Mouse (Mus musculus): Measurements from ENCODE around the gene Gabpb1. TPM values are rescaled to one million over a fixed set of nuclear protein-coding genes. Genes with fewer than 3 reads are reported as not detected.

Gabpb1 gene
- polyA plus RNA-seq, 2 experiments: 9.4 to 23.1 TPM

- H3K4me2 ChIP-seq (ENCODE audit: low read depth): peak overlapping the region; percentile 31
- no peak overlapping the region for H3K9ac ChIP-seq (replicated peaks)
- ATAC-seq (ENCODE audit: insufficient read depth) (no peak), DNase-seq (ENCODE audit: low read depth in 3 of 3, low spot score in 3 of 3) (no peak)
- TF ChIP-seq EP300 (IDR thresholded peaks at IDR 0.05; ENCODE audit: low read depth) (no peak), CTCF (IDR thresholded peaks at IDR 0.05; ENCODE audit: low read depth) (no peak)
- no peaks in the 10 kb centered on the region for H3K27me3 ChIP-seq (ENCODE audit: control insufficient read depth, insufficient read depth, low read length)
- H3K27ac ChIP-seq: no peak overlapping the region
- 61% methylated on average over 20 of the region's 20 CpGs for WGBS (ENCODE audit: insufficient replicate concordance)
- H3K9me3 ChIP-seq (ENCODE audit: control insufficient read depth, low read length): no peaks in the 10 kb centered on the region
- H3K4me1 ChIP-seq (replicated peaks; ENCODE audit: control insufficient read depth in 2 of 2, insufficient read depth in 2 of 2, low read length in 1 of 2): peaks cover 0 to 5% of the 10 kb centered on the region in 2 experiments; a peak in 2 of 4 replicates
- H3K4me3 ChIP-seq (ENCODE audit: insufficient read depth in 1 of 2, low read depth in 2 of 2, low read length in 2 of 2): no peak overlapping the region
- no peaks in the 10 kb centered on the region for H3K36me3 ChIP-seq (replicated peaks; ENCODE audit: control insufficient read depth, insufficient read depth, low read depth)
Measured at GRCm38 (mm10) chr2:126597279-126598241, 78.6 kb downstream of the Gabpb1 start.

DNA sequence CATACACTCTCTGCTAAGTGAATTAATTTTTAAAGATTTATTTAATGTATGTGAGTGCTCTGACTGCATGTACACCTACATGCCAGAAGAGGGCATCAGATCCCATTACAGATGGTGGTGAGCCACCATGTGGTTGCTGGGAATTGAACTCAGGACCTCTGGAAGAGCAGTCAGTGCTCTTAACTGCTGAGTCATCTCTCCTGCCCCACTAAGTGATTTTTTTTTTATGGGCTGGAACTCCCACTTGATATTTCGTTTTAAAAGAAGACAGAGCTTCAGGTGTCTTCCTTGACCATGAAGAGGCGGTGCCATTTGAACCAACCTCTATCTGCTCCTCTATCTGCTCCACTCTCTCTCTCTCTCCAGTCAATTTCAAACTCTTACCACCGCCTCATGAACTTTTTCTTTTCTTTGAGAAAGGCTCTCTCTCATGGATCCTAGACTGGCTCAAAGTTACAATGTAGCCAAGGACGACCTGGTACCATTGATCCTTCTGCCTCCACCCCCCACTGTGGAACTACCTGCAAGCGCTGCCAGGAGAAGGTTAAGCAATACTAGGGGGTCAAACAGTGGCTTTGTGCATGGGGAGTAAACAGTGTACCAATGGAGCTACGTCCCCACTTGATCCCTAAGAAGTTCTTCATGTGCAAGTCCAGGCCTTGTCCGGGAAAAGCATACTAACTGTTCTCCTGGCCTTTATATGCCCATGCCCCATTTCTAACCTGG lies 79.6 kb downstream of the Gabpb1 start:
- Histone ChIP-seq H3K27ac (no peak overlapping the region), H3K9ac (replicated peaks) (no peak overlapping the region), H3K4me2 (ENCODE audit: low read depth) (no peak overlapping the region), H3K36me3 (replicated peaks; ENCODE audit: control insufficient read depth, insufficient read depth, low read depth) (no peaks in the 10 kb centered on the region), H3K27me3 (ENCODE audit: control insufficient read depth, insufficient read depth, low read length) (no peaks in the 10 kb centered on the region), H3K4me1 (replicated peaks; ENCODE audit: control insufficient read depth in 2 of 2, insufficient read depth in 2 of 2, low read length in 1 of 2) (peaks cover 0 to 5% of the 10 kb centered on the region in 2 experiments; a peak in 2 of 4 replicates), H3K4me3 (ENCODE audit: insufficient read depth in 1 of 2, low read depth in 2 of 2, low read length in 2 of 2) (no peak overlapping the region), H3K9me3 (ENCODE audit: control insufficient read depth, low read length) (no peaks in the 10 kb centered on the region)
- DNase-seq (ENCODE audit: low read depth in 3 of 3, low spot score in 3 of 3) (no peak), ATAC-seq (ENCODE audit: insufficient read depth) (no peak)
- TF ChIP-seq CTCF (IDR thresholded peaks at IDR 0.05; ENCODE audit: low read depth) (peak; percentile 26; the same call in 1 of the 2 replicates), EP300 (IDR thresholded peaks at IDR 0.05; ENCODE audit: low read depth) (no peak)
- WGBS (ENCODE audit: insufficient replicate concordance): 71% methylated on average over 7 of the region's 7 CpGs

DNA sequence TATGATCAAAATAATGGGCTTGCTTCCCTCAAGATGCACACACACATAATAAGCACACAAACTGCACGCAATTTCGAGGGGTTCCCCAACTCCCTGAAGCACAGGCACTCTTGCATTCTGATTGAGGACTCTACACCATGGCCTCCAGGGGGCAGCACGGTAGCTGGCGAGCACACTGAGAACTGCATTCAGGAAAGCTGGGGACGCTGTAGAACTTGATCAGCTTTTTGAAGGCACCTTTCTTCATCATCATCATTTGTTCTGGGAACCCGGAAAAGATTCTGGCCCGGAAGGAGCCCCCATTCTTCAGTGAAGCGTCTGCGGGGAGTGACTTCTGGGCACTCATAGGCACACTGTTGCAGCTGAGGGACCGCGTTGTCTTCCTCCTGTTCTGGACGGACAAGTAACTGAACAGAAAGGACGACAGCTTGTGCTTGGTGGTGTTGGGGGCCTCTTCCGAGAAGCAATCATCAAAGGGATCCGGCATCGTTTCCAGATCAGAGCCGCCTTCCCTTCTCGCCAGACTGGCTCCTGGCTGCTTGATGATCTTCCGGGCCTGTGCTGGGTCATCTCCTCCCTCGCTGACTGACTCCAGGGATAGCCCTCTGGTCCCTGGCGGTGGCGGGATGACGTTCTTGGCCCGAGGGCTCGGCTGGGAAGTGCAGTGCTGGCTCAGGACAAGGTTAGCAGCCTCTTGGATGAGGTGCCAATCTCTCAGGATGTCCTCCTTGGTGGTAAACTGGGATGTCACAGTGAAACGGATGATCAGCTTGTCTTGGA lies 82.1 kb downstream of the Gabpb1 start:
- DNase-seq (ENCODE audit: low read depth in 3 of 3, low spot score in 3 of 3): peak; percentile 32 to 37 (median 36)
- WGBS (ENCODE audit: insufficient replicate concordance): 26% methylated on average over 26 of the region's 26 CpGs
- H3K27ac ChIP-seq: no peak overlapping the region
- peak overlapping the region; percentile 3 to 22; a peak in 1 of 4 replicates for H3K4me3 ChIP-seq (ENCODE audit: insufficient read depth in 1 of 2, low read depth in 2 of 2, low read length in 2 of 2)
- peak; percentile 36; the same call in 1 of the 2 replicates for ATAC-seq (ENCODE audit: insufficient read depth)
- no peak overlapping the region for H3K9ac ChIP-seq (replicated peaks)
- H3K4me1 ChIP-seq (replicated peaks; ENCODE audit: control insufficient read depth in 2 of 2, insufficient read depth in 2 of 2, low read length in 1 of 2): peaks cover 0 to 5% of the 10 kb centered on the region in 2 experiments; a peak in 2 of 4 replicates
- H3K27me3 ChIP-seq (ENCODE audit: control insufficient read depth, insufficient read depth, low read length): no peaks in the 10 kb centered on the region
- peak overlapping the region; percentile 57 for H3K4me2 ChIP-seq (ENCODE audit: low read depth)
- TF ChIP-seq EP300 (IDR thresholded peaks at IDR 0.05; ENCODE audit: low read depth): no peak
- peak; percentile 93 for TF ChIP-seq CTCF (IDR thresholded peaks at IDR 0.05; ENCODE audit: low read depth)
- H3K9me3 ChIP-seq (ENCODE audit: control insufficient read depth, low read length): no peaks in the 10 kb centered on the region
- no peaks in the 10 kb centered on the region for H3K36me3 ChIP-seq (replicated peaks; ENCODE audit: control insufficient read depth, insufficient read depth, low read depth)

DNA sequence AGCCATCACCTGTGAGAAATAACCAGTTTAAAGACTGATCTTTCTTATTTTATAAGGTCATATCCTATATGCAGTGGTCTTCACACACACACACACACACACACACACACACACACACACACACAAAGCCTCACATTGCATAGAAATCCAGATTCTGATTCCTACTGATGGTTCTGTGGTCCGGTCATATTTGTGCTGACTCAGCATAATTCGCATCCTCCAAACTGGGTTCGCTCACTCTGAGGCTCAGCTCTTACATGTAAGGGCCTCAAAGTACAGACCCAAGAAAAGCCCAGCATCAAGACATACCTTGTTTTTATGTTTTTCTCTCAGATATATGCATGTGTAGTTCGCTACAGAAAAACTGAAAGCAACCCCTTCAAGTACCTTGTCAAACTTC lies 84.8 kb downstream of the Gabpb1 start:
- 72% methylated on average over 4 of the region's 4 CpGs for WGBS (ENCODE audit: insufficient replicate concordance)
- DNase-seq (ENCODE audit: low read depth in 3 of 3, low spot score in 3 of 3) (no peak), ATAC-seq (ENCODE audit: insufficient read depth) (no peak)
- Histone ChIP-seq H3K27me3 (ENCODE audit: control insufficient read depth, insufficient read depth, low read length) (no peaks in the 10 kb centered on the region), H3K9ac (replicated peaks) (no peak overlapping the region), H3K4me1 (replicated peaks; ENCODE audit: control insufficient read depth in 2 of 2, insufficient read depth in 2 of 2, low read length in 1 of 2) (no peaks in the 10 kb centered on the region), H3K27ac (no peak overlapping the region), H3K36me3 (replicated peaks; ENCODE audit: control insufficient read depth, insufficient read depth, low read depth) (no peaks in the 10 kb centered on the region), H3K4me3 (ENCODE audit: insufficient read depth in 1 of 2, low read depth in 2 of 2, low read length in 2 of 2) (no peak overlapping the region), H3K9me3 (ENCODE audit: control insufficient read depth, low read length) (no peaks in the 10 kb centered on the region), H3K4me2 (ENCODE audit: low read depth) (no peak overlapping the region)
- TF ChIP-seq EP300 (IDR thresholded peaks at IDR 0.05; ENCODE audit: low read depth): no peak
- TF ChIP-seq CTCF (IDR thresholded peaks at IDR 0.05; ENCODE audit: low read depth): no peak

Data from liver, embryonic 14.5 days (tissue).